Mouse (Mus musculus): ENCODE data around the gene Fkbp15.

Fkbp15 gene

GRCm38 (mm10) chr4:62360088-62360804, at the start of gene Fkbp15, which contains the start of gene Slc31a1:
TSS of gene Fkbp15 (minus strand) at chr4:62360548.
TSS of gene Slc31a1 (plus strand) at chr4:62360727.
- DNase-seq: peak; percentile 96 to 99

GRCm38 (mm10) chr4:62409615-62410014, 49.3 kb upstream of the Fkbp15 start:
- DNase-seq: no peak

GRCm38 (mm10) chr4:62408601-62409282, 48.4 kb upstream of the Fkbp15 start, which contains the start of the genes Cdc26 and Prpf4:
TSS of gene Cdc26 (minus strand) at chr4:62408642.
TSS of gene Prpf4 (plus strand) at chr4:62408797.
- peak; percentile 99 to 100 for DNase-seq

- peak; percentile 69 to 72 for DNase-seq
Observed at GRCm38 (mm10) chr4:62407730-62408582, 47.6 kb upstream of the Fkbp15 start.

GRCm38 (mm10) chr4:62406133-62406532, 45.8 kb upstream of the Fkbp15 start:
- no peak for DNase-seq

GRCm38 (mm10) chr4:62398956-62399355, 38.6 kb upstream of the Fkbp15 start:
- DNase-seq: no peak

- DNase-seq: no peak
Observed at GRCm38 (mm10) chr4:62397616-62398365, 37.4 kb upstream of the Fkbp15 start.

- no peak for DNase-seq
Observed at GRCm38 (mm10) chr4:62395806-62396205, 35.5 kb upstream of the Fkbp15 start.

GRCm38 (mm10) chr4:62393459-62393858, 33.1 kb upstream of the Fkbp15 start:
- DNase-seq: peak in 1 of 2 experiments; percentile 12

- no peak for DNase-seq
Observed at GRCm38 (mm10) chr4:62391892-62392291, 31.5 kb upstream of the Fkbp15 start.

- DNase-seq: no peak
Observed at GRCm38 (mm10) chr4:62389592-62390512, 29.5 kb upstream of the Fkbp15 start.

- DNase-seq: no peak
Observed at GRCm38 (mm10) chr4:62385439-62385838, 25.1 kb upstream of the Fkbp15 start.

GRCm38 (mm10) chr4:62384159-62384558, 23.8 kb upstream of the Fkbp15 start:
- no peak for DNase-seq

- DNase-seq: peak; percentile 34 to 65
Observed at GRCm38 (mm10) chr4:62383752-62384151, 23.4 kb upstream of the Fkbp15 start.

GRCm38 (mm10) chr4:62383207-62383606, 22.9 kb upstream of the Fkbp15 start:
- no peak for DNase-seq

- DNase-seq: no peak
Observed at GRCm38 (mm10) chr4:62379724-62380381, 19.5 kb upstream of the Fkbp15 start.

- DNase-seq: no peak
Observed at GRCm38 (mm10) chr4:62376123-62376522, 15.8 kb upstream of the Fkbp15 start.

GRCm38 (mm10) chr4:62374342-62374741, 14.0 kb upstream of the Fkbp15 start:
- DNase-seq: peak in 1 of 2 experiments; percentile 13

- DNase-seq: peak; percentile 10 to 42
Observed at GRCm38 (mm10) chr4:62373668-62374067, 13.3 kb upstream of the Fkbp15 start.

GRCm38 (mm10) chr4:62372818-62373520, 12.6 kb upstream of the Fkbp15 start:
- no peak for DNase-seq
